Mouse (Mus musculus): Measurements from ENCODE around the gene Cmklr1.

DNA sequence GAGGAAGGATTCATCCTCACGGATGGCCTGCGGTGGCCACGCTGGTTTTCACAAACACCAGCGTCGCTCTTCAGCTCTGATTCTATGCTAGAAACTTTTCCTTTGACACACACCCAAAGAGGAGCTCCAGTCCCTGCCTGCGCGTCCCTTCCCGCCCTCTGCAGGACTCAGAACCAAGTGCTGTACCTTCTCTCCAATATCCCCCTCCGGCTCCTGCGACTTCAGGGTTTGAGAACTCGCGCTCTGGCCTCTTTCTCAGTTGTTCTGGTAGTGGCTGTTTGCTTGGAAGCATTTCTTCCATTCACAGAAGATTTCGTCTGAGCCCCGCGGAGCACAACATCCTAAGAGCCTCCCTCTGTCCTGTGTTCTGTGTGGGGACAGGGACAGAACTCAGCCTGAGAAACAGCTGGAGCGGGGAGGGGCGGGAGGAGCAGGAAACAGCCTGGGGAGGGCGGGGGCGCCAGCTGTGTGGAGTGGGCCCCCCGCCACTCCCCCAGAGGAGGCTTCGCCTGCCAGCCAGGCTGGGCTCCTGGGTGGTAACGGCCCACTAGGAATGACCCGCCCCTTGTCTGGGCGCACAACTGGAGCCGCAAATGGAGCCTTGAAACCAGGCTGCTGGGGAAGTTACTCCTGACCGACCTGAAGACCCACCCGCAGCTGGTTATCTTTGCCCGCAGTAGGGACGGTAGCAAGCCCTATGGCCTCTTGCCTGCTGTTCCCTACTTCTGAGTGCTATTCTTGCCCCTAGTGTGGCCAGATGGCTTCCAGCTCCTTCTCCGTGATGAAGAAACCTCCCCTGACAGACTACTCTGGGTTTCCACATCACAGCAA is at the start of gene Cmklr1:
- TF ChIP-seq GATA1 (IDR thresholded peaks at IDR 0.05; ENCODE audit: low read length) (no peak), TAL1 (IDR thresholded peaks at IDR 0.05; ENCODE audit: low read length) (no peak)

Measured in erythroblast, embryonic 14.5 days (primary cell).